Mouse (Mus musculus) T-cell, adult 2 months (primary cell): ENCODE measurements at regions not wholly inside any gene's neighbourhood (a gene's known extent, or its start where the extent isn't known, plus 50 kb on each side); places are given as distances from the start of the nearest gene placed in this dataset.
A peak's percentile ranks its signal among the peaks of the same experiment; 100 is the strongest.

Source experiments
- DNase-seq: peaks from one replicate; pipeline ENCODE4 v3.0.0; 2022; ENCODE audit warnings: low spot score

DNA sequence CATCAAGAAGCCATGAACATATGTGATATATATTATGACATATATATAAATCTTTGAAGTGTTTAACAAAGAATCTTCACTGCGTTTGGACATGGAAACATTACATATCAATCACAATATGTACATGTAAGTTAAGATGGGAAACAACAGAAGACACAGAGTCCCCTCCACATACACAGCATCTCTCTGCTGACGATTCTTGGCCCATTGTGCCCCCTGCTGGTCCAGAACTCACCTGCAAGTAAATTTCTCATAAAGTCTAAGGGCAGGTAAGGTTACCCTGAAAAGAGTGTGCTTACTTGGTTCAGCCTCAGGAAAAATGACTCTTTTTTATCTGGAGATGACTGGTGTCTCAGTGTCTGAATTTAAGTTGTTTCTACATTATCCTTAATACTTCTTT, 243.8 kb upstream of the Zfp386 start:
- DNase-seq: peak; percentile 31

- no peak for DNase-seq
Observed at GRCm38 (mm10) chr12:115807978-115808377, 239.5 kb upstream of the Zfp386 start.
